Mouse (Mus musculus) neural tube, embryonic 13.5 days (tissue): ENCODE measurements at regions not wholly inside any gene's neighbourhood (a gene's known extent, or its start where the extent isn't known, plus 50 kb on each side); places are given as distances from the start of the nearest gene placed in this dataset.

Source experiments
- ATAC-seq: fragments of 200-750 bp; cut with Nextera tagmentation; 2 replicates; pipeline ENCODE4 v1.8.0; 2017; ENCODE audit warnings: low read depth, mild to moderate bottlenecking, moderate TSS enrichment, moderate library complexity
- H3K27ac ChIP-seq: fragments of 300-500 bp; sonication (generic); replicated peaks from 2 replicates; pipeline ENCODE4 v1.5.1; 2015; ENCODE audit warnings: moderate library complexity, mild to moderate bottlenecking, inconsistent platforms
- H3K27me3 ChIP-seq: fragments of 300-500 bp; sonication (generic); 2 replicates; pipeline ENCODE4 v1.6.1; 2015; ENCODE audit warnings: mild to moderate bottlenecking, inconsistent platforms
- H3K36me3 ChIP-seq: fragments of 300-500 bp; sonication (generic); 2 replicates; pipeline ENCODE4 v1.6.1; 2015; ENCODE audit warnings: mild to moderate bottlenecking, inconsistent platforms
- H3K4me1 ChIP-seq: fragments of 300-500 bp; sonication (generic); replicated peaks from 2 replicates; pipeline ENCODE4 v1.6.1; 2015; ENCODE audit warnings: inconsistent platforms
- H3K4me2 ChIP-seq: fragments of 300-500 bp; sonication (generic); 2 replicates; pipeline ENCODE4 v1.6.1; 2015; ENCODE audit warnings: inconsistent platforms, mild to moderate bottlenecking, moderate library complexity
- H3K4me3 ChIP-seq: fragments of 300-500 bp; sonication (generic); 2 replicates; pipeline ENCODE4 v1.5.1; 2015; ENCODE audit warnings: mild to moderate bottlenecking, inconsistent platforms
- H3K9ac ChIP-seq: fragments of 300-500 bp; sonication (generic); 2 replicates; pipeline ENCODE4 v1.6.1; 2015; ENCODE audit warnings: moderate library complexity, mild to moderate bottlenecking, inconsistent platforms
- H3K9me3 ChIP-seq: fragments of 300-500 bp; sonication (generic); 2 replicates; pipeline ENCODE4 v1.6.1; 2016; ENCODE audit warnings: inconsistent platforms
- WGBS: fragments of 180-500 bp; shearing (Covaris S2); methylation state at CpG from one replicate; pipeline ENCODE4 v1.1.7; 2015; 5-methylcytosine and 5-hydroxymethylcytosine counted together

DNA sequence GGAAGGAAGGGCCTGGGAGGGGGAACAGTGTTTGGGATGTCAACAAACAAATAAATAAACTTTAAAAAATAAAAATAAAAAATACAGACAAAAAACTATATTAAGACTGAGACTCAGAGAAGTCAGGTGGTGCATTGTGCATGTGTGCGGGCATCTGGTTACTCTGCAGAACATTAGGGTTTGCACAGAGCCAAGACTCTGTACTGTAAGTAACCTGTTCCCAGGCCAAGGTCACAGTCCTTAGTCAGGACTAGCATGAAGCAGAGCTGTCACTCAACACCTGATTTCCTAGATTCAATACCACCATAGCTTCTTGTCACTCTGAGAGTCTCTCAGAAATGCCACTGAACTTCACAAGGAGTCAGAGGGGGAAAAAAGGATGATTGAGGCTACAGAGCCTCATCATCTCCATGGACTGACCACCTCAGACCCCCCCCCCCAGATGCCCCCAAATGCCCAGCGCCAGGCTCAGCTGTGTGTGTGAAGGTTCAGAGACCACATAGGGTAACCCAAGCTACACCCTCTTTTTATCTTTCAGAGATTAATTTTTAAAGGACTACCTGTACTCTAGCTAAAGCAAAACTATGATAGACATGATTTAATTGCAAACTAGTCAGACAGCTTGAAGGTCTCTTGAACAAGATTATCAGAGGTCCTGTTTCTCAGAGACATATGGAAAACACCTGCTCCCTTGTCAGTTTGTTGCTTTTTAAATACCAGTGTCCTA, 106.2 kb upstream of the Nfe2l3 start:
- ATAC-seq: no peak
- Histone ChIP-seq H3K27me3 (no peaks in the 10 kb centered on the region), H3K9me3 (no peaks in the 10 kb centered on the region), H3K36me3 (no peaks in the 10 kb centered on the region), H3K4me3 (no peak overlapping the region), H3K4me1 (no peaks in the 10 kb centered on the region; the same call in 1 of the 2 replicates), H3K9ac (no peak overlapping the region), H3K27ac (no peak overlapping the region), H3K4me2 (no peak overlapping the region)
- 86% methylated on average over 2 of the region's 2 CpGs for WGBS

DNA sequence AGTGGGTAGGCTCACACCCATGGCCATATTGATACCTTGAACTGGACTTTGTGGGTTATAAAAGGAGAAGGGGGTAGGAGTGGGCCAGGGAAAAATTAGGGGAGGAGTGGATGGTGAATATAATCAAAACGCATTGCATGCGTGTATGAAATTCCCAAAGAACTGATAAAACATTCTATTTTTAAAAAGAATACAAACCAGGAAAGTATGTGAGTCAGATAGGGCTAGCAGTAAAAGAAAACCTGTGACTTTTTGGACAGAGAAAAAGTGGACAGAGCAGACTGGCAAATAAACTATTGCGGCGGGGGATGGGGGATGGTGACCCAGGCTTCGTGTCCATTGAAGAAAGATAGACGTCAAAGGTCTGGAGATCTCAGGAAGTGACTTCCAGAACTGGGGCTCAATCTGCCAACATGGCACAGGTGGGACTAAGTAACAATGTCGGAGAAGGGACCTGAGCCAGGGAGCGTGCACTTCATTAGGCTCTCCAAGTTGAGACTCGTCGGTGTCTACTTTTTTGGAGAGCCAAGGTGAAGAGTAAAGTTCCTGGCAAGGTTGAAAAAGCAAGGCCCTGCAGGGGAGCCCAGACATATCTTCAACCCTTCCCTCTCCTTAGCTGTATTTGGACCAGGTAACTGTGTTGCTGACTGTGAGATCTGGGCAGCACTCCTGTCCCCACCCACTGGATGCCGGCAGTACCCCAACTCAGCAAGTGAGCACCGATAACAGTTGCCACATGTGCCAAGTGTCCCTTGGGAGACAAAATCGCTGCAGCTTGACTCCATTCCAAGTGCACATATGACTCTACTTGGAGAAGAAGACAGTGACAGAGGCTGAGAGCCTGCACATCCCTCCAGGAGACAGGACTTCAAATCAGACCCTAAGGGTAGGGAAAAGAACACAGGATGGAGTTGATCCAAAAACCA, 103.1 kb upstream of the Nfe2l3 start:
- Histone ChIP-seq H3K36me3 (no peaks in the 10 kb centered on the region), H3K4me3 (no peak overlapping the region), H3K4me2 (no peak overlapping the region), H3K27me3 (no peaks in the 10 kb centered on the region), H3K27ac (no peak overlapping the region), H3K9me3 (no peaks in the 10 kb centered on the region), H3K9ac (no peak overlapping the region), H3K4me1 (peaks cover 7% of the 10 kb centered on the region)
- 86% methylated on average over 13 of the region's 13 CpGs for WGBS
- no peak for ATAC-seq

- Histone ChIP-seq H3K27me3 (no peaks in the 10 kb centered on the region), H3K4me1 (peaks cover 9% of the 10 kb centered on the region)
- no peak for ATAC-seq
These were observed 102.3 kb upstream of the Nfe2l3 start for GRCm38 (mm10) chr6:51330069-51330706.

GRCm38 (mm10) chr6:51332841-51333240, 99.6 kb upstream of the Nfe2l3 start:
- Histone ChIP-seq H3K4me3 (no peak overlapping the region), H3K9ac (no peak overlapping the region), H3K27ac (0 out of 2 replicates have a peak overlapping the region, but pooled peaks have one; percentile 34), H3K27me3 (no peaks in the 10 kb centered on the region), H3K9me3 (no peaks in the 10 kb centered on the region), H3K4me1 (peaks cover 9% of the 10 kb centered on the region), H3K4me2 (no peak overlapping the region), H3K36me3 (no peaks in the 10 kb centered on the region)
- 60% methylated on average over 11 of the region's 11 CpGs for WGBS
- no peak for ATAC-seq

More at GRCm38 (mm10) chr6:51330069-51330706, 102.3 kb upstream of the Nfe2l3 start:
- Histone ChIP-seq H3K36me3 (no peaks in the 10 kb centered on the region), H3K9me3 (no peaks in the 10 kb centered on the region), H3K9ac (no peak overlapping the region), H3K4me2 (no peak overlapping the region), H3K27ac (no peak overlapping the region), H3K4me3 (no peak overlapping the region)
- WGBS: 74% methylated on average over 5 of the region's 5 CpGs

DNA sequence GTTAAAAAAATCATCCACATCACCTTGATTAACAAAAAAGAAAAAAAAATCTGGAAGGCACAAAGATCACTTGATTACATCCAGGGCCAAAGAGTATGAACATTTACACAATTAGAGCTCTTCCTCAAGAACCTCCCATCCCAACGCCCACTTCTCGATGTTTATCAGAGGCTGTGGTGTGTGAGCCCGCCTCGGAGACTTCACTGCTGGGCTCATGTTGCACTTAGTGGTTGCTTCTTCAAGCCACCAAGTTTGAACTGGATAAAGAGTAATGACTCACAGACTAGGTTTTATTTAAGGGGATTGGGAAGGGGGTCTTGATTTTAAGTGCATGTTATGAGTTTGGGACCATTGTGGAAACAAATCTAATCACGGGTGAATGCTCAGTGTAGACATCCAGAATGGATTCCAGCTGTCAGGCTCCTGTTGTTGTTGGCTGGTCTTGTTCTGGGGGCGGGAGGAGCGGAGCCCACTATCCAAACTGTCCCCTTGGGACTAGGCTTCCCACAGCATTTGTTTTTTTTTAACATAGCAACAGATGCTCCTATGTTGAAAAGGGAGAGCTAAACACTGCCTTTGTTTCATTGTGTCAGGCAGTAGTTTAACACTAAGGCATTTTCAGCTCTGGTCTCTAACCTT, 98.6 kb upstream of the Nfe2l3 start:
- Histone ChIP-seq H3K4me1 (peaks cover 9% of the 10 kb centered on the region), H3K36me3 (no peaks in the 10 kb centered on the region), H3K9me3 (no peaks in the 10 kb centered on the region), H3K4me3 (no peak overlapping the region), H3K4me2 (no peak overlapping the region), H3K27ac (peak overlapping the region; percentile 71), H3K9ac (no peak overlapping the region), H3K27me3 (no peaks in the 10 kb centered on the region)
- whole genome bisulfite sequencing: 50% methylated on average over 7 of the region's 7 CpGs
- ATAC-seq: no peak

DNA sequence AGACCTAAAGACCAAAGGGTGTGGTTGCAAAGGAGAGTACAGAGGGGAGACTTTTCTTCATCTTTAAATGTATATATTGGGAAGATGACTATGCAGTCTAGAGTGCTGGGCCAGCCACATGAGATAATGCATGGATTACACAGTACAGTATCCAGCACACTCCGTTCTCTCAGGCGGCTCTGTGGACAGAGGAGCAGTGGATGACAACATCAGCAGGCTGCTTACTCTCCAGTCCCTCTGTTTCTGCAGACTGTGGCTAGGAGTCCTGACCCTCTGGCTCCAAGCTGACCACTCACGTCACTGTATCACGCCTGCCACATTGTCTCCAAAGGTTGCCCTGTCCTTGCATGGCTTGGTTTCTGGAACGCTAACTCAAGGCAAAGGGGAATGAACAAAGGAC, 97.2 kb upstream of the Nfe2l3 start:
- ATAC-seq: no peak

GRCm38 (mm10) chr6:51339301-51339700, 93.2 kb upstream of the Nfe2l3 start:
- no peak overlapping the region for H3K4me3 ChIP-seq
- peaks cover 2% of the 10 kb centered on the region for H3K4me1 ChIP-seq
- no peaks in the 10 kb centered on the region for H3K9me3 ChIP-seq
- H3K27ac ChIP-seq: no peak overlapping the region
- no peaks in the 10 kb centered on the region for H3K36me3 ChIP-seq
- 88% methylated on average over 2 of the region's 2 CpGs for whole genome bisulfite sequencing
- no peak overlapping the region for H3K9ac ChIP-seq
- ATAC-seq: no peak
- H3K4me2 ChIP-seq: no peak overlapping the region
- no peaks in the 10 kb centered on the region for H3K27me3 ChIP-seq

More for the DNA sequence above, 97.2 kb upstream of the Nfe2l3 start:
- Histone ChIP-seq H3K4me1 (peaks cover 9% of the 10 kb centered on the region), H3K4me3 (no peak overlapping the region), H3K27ac (no peak overlapping the region), H3K9ac (no peak overlapping the region), H3K27me3 (no peaks in the 10 kb centered on the region), H3K9me3 (no peaks in the 10 kb centered on the region), H3K4me2 (no peak overlapping the region), H3K36me3 (no peaks in the 10 kb centered on the region)
- 72% methylated on average over 5 of the region's 5 CpGs for whole genome bisulfite sequencing

DNA sequence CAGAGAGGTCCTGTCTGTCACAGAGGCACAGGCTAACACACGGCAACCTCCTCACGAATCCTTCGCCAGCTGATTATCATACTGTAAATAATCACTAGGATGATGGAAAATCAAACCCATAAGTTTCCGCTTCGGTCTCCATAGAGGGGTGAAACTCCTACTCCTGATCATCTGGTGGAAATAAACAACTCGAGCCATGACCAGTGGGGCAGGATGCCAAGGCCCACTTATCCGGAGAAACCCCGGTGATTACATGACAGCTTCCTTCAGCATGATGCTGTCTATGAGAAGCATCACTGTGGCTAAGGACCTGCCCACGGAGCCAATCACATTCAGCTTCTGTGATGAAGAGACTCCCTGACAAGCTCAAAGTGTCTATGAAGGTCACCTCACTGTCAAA, 84.7 kb upstream of the Nfe2l3 start:
- WGBS: 90% methylated on average over 9 of the region's 9 CpGs
- Histone ChIP-seq H3K4me3 (no peak overlapping the region), H3K27me3 (no peaks in the 10 kb centered on the region), H3K27ac (no peak overlapping the region), H3K9me3 (no peaks in the 10 kb centered on the region), H3K9ac (no peak overlapping the region), H3K4me2 (no peak overlapping the region), H3K36me3 (no peaks in the 10 kb centered on the region), H3K4me1 (no peaks in the 10 kb centered on the region)
- ATAC-seq: no peak

DNA sequence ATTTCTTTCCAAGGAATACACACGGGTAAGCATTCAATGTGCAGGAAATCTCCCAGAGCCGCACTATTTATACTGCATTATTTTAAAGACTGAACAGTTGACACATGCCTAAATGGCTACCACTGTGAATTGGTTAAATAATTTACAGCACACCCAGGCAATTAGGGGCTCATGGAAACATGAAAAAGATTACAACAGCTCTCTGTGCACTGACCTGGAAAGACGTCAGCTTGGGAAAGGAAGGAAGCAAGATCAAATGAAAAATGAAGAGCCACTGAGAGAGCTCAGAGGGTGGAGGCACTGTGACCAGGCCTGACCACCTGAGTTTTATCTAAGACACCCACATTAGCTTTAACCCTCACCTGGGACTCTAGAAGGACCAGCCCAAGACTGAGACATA, 82.7 kb upstream of the Nfe2l3 start:
- Histone ChIP-seq H3K9me3 (no peaks in the 10 kb centered on the region), H3K4me3 (no peak overlapping the region), H3K4me1 (no peaks in the 10 kb centered on the region), H3K36me3 (no peaks in the 10 kb centered on the region), H3K27me3 (no peaks in the 10 kb centered on the region; the same call in 1 of the 2 replicates), H3K4me2 (no peak overlapping the region), H3K27ac (no peak overlapping the region), H3K9ac (no peak overlapping the region)
- no peak for ATAC-seq
- WGBS: 27% methylated on average over 3 of the region's 3 CpGs

DNA sequence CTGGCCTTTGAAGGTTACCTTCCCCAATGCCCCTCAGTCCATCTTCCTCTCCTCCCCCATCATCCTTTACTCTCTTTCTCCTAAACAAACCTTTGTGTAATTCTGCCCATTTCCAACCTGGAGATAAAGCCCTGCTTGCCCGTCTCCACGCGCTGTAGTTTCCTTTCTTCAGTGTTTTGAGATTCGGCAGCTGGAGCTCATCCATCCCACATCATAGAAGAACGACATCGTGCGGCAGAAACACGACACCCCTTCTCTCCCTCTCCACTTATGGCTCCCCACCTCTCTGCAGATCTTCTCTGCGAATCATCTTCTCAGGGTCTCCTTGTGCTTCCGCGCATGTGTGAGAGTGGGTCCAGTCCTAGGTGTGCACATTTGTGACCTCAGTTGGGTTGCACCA, 77.4 kb upstream of the Nfe2l3 start:
- 86% methylated on average over 11 of the region's 11 CpGs for WGBS
- no peaks in the 10 kb centered on the region for H3K36me3 ChIP-seq
- no peak overlapping the region for H3K27ac ChIP-seq
- H3K4me2 ChIP-seq: no peak overlapping the region
- no peaks in the 10 kb centered on the region; the same call in 1 of the 2 replicates for H3K27me3 ChIP-seq
- H3K4me3 ChIP-seq: no peak overlapping the region
- no peak overlapping the region for H3K9ac ChIP-seq
- no peaks in the 10 kb centered on the region for H3K9me3 ChIP-seq
- ATAC-seq: no peak
- 0 out of 2 replicates have a peak, but pooled peaks cover 4% of the 10 kb centered on the region for H3K4me1 ChIP-seq

DNA sequence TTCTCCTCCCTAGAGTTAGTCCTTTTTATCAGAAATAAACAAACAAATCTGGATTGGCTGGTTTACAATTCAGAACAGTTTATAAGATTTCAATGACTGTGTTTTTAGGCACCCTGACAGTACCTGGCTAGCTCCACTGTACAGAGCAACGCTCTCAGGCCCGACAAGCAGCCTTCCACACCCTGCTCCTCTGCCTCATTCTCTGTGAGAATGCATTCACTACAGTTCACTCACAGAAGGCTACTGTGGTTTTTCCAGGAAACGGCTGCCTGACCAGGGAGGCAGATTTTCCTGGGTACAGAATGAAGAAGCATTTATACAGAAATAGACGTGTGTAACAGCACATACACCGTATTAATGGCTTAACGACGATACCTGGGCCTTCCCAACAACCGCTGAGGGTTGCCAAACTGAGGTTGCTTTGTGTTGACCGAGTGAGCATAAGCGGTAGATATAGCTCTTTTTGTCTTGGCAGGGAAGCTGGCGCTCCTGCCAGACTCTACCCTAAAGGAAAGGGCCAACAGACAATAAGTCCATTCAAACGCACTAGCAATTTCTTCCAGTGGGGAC, 70.8 kb upstream of the Nfe2l3 start:
- H3K27ac ChIP-seq: no peak overlapping the region; the same call in 1 of the 2 replicates
- no peak for ATAC-seq

More for the DNA sequence above, 70.8 kb upstream of the Nfe2l3 start:
- H3K27me3 ChIP-seq: no peaks in the 10 kb centered on the region
- H3K4me1 ChIP-seq: peaks cover 24% of the 10 kb centered on the region
- no peaks in the 10 kb centered on the region for H3K36me3 ChIP-seq
- no peak overlapping the region for H3K4me2 ChIP-seq
- 52% methylated on average over 12 of the region's 12 CpGs for WGBS
- no peaks in the 10 kb centered on the region for H3K9me3 ChIP-seq
- no peak overlapping the region for H3K9ac ChIP-seq
- H3K4me3 ChIP-seq: no peak overlapping the region
